Mouse (Mus musculus): ENCODE results near the gene Wnt5b. TPM values are rescaled to one million over a fixed set of nuclear protein-coding genes. Genes with fewer than 3 reads are reported as not detected.

Wnt5b gene
- polyA plus RNA-seq, 1 experiment from 2014 or later, result 10.9 TPM

DNA sequence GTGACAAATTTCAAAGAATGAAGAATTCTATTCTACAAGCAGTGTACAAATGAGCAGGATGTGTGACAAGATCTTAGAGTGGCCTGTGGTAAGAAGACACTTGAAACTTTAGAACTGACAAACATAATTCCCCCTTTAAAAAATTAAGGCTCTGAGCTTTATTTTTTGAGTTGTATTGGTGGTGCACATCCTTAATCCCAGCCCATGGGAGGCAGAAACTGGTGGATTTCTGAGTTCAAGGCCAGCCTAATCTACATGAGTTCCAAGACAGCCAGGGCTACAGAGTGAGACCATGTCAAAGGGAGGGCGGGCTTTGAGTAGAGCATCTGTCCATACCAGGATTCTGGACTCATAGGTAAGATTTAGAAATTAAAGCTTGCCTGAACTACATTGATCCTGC is 157.3 kb downstream of the Wnt5b start:
- no peak overlapping the region for H3K4me3 ChIP-seq (replicated peaks)
- WGBS, result 100% methylated on average over 1 of the region's 1 CpGs
- H3K27me3 ChIP-seq, result no peaks in the 10 kb centered on the region
- peaks cover 26% of the 10 kb centered on the region for H3K4me1 ChIP-seq
- no peak for ATAC-seq (ENCODE audit: low FRiP score)
- H3K27ac ChIP-seq, result no peak overlapping the region
- peak overlapping the region; percentile 85 for H3K4me2 ChIP-seq
- H3K9ac ChIP-seq, result no peak overlapping the region
- peaks cover 3% of the 10 kb centered on the region; the same call in 1 of the 2 replicates for H3K36me3 ChIP-seq (replicated peaks)
- H3K9me3 ChIP-seq, result no peaks in the 10 kb centered on the region

GRCm38 (mm10) chr6:119386421-119386820 is 157.7 kb downstream of the Wnt5b start:
- Histone ChIP-seq H3K9ac (no peak overlapping the region), H3K27me3 (no peaks in the 10 kb centered on the region), H3K27ac (no peak overlapping the region), H3K4me3 (replicated peaks) (no peak overlapping the region), H3K9me3 (no peaks in the 10 kb centered on the region), H3K4me1 (peaks cover 26% of the 10 kb centered on the region), H3K4me2 (no peak overlapping the region), H3K36me3 (replicated peaks) (peaks cover 3% of the 10 kb centered on the region; the same call in 1 of the 2 replicates)
- ATAC-seq (ENCODE audit: low FRiP score), result no peak
- WGBS, result 89% methylated on average over 4 of the region's 4 CpGs

DNA sequence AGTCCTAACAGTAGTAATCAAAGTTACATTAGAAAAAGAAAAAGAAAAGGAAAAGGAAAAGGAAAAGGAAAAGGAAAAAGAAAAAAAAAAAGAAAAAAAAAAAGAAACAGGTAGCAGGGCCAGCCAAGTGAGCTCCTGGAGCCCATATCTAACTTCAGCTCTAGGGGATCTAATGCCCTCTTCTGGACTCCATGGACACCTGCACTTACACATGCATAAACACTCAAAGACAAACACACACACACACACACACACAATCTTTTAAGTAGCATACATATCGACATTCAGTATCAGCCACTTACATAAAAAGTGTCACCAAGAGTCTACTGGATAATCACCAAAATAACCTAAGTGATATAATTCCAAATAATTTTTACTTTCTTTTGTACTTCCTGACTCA is 158.5 kb downstream of the Wnt5b start:
- no peak for ATAC-seq (ENCODE audit: low FRiP score)
- Histone ChIP-seq H3K9me3 (no peaks in the 10 kb centered on the region), H3K27me3 (no peaks in the 10 kb centered on the region), H3K4me2 (no peak overlapping the region), H3K4me1 (peaks cover 26% of the 10 kb centered on the region), H3K4me3 (replicated peaks) (no peak overlapping the region), H3K27ac (no peak overlapping the region), H3K36me3 (replicated peaks) (peaks cover 3% of the 10 kb centered on the region; the same call in 1 of the 2 replicates), H3K9ac (no peak overlapping the region)
- WGBS, result 97% methylated on average over 1 of the region's 1 CpGs

Other genes starting within 250 kb of the Wnt5b start
- gene Lrtm2, start 213.6 kb downstream of the Wnt5b start, polyA plus RNA-seq (2016; fragmentation: Nextera tagmentation; extraction: Ambion mirVana), result 0.68 and 0.70 TPM in 2 replicates
- 31.5 and 35.1 TPM in 2 replicates for gene Adipor2, start 126.6 kb downstream of the Wnt5b start, polyA plus RNA-seq (2016; fragmentation: Nextera tagmentation; extraction: Ambion mirVana)
- gene Fbxl14, start 64.7 kb downstream of the Wnt5b start, polyA plus RNA-seq (2016; fragmentation: Nextera tagmentation; extraction: Ambion mirVana), result 5.1 and 5.2 TPM in 2 replicates

Data from forebrain, embryonic 12.5 days (tissue).